Comparison of ENCODE assay signal across 8 mouse cellular contexts in genomic region chr1:64616076-64616475, GRCm38 (mm10). TPM values are rescaled to one million over a fixed set of nuclear protein-coding genes. Genes with fewer than 3 reads are reported as not detected.
DNase-seq lines count a peak whose midpoint lies in the region; ATAC-seq and TF ChIP-seq lines count a peak whose summit lies in the region.

No protein-coding gene starts in this region.

- WGBS in kidney, embryonic 16.5 days, result 65% methylated on average over 6 of the region's 6 CpGs
- WGBS in embryonic facial prominence, embryonic 10.5 days, result 76% methylated on average over 6 of the region's 6 CpGs
- WGBS in midbrain, postnatal 0 days, result 59% methylated on average over 6 of the region's 6 CpGs

- no peak for TF ChIP-seq CTCF in midbrain, postnatal 0 days (IDR thresholded peaks at IDR 0.05)

- peak overlapping the region; percentile 93; the same call in 1 of the 2 replicates for H3K9ac ChIP-seq in kidney, embryonic 16.5 days (replicated peaks; ENCODE audit: low read length)
- H3K9ac ChIP-seq in midbrain, postnatal 0 days (replicated peaks; ENCODE audit: low read length, poor library complexity, severe bottlenecking), result peak overlapping the region; percentile 95

- H3K27me3 ChIP-seq in kidney, embryonic 16.5 days (ENCODE audit: insufficient read depth, low read length), result no peaks in the 10 kb centered on the region
- no peaks in the 10 kb centered on the region for H3K27me3 ChIP-seq in embryonic facial prominence, embryonic 10.5 days (replicated peaks; ENCODE audit: low read depth, poor library complexity, severe bottlenecking)
- no peaks in the 10 kb centered on the region for H3K27me3 ChIP-seq in midbrain, postnatal 0 days (ENCODE audit: insufficient read depth, low read length)

- ATAC-seq in kidney, embryonic 16.5 days (ENCODE audit: low FRiP score, low TSS enrichment), result no peak
- ATAC-seq in midbrain, postnatal 0 days (ENCODE audit: low FRiP score), result no peak
- no peak for ATAC-seq in cerebellum, adult (ENCODE audit: insufficient number of reproducible peaks, low FRiP score, low TSS enrichment)

- no peak overlapping the region for H3K27ac ChIP-seq in kidney, embryonic 16.5 days (ENCODE audit: low read length)
- H3K27ac ChIP-seq in embryonic facial prominence, embryonic 10.5 days (replicated peaks), result peak overlapping the region; percentile 97
- H3K27ac ChIP-seq in midbrain, postnatal 0 days (ENCODE audit: low read depth, low read length), result no peak overlapping the region

- peaks cover 4% of the 10 kb centered on the region for H3K36me3 ChIP-seq in kidney, embryonic 16.5 days (ENCODE audit: insufficient read depth, low read length)
- H3K36me3 ChIP-seq in embryonic facial prominence, embryonic 10.5 days (replicated peaks), result peaks cover 26% of the 10 kb centered on the region
- H3K36me3 ChIP-seq in midbrain, postnatal 0 days (ENCODE audit: insufficient read depth, low read length), result 0 out of 2 replicates have a peak, but pooled peaks cover 5% of the 10 kb centered on the region

- H3K4me2 ChIP-seq in kidney, embryonic 16.5 days (replicated peaks; ENCODE audit: low read depth, low read length), result peak overlapping the region; percentile 67
- H3K4me2 ChIP-seq in midbrain, postnatal 0 days (ENCODE audit: low read depth, low read length, poor library complexity, severe bottlenecking), result peak overlapping the region; percentile 74

- no peaks in the 10 kb centered on the region for H3K9me3 ChIP-seq in kidney, embryonic 16.5 days (ENCODE audit: low read length)
- H3K9me3 ChIP-seq in embryonic facial prominence, embryonic 10.5 days, result no peaks in the 10 kb centered on the region
- no peaks in the 10 kb centered on the region for H3K9me3 ChIP-seq in midbrain, postnatal 0 days (ENCODE audit: low read length)

- H3K4me1 ChIP-seq in kidney, embryonic 16.5 days (ENCODE audit: insufficient read depth, low read length), result peaks cover 27% of the 10 kb centered on the region
- peaks cover 34% of the 10 kb centered on the region for H3K4me1 ChIP-seq in embryonic facial prominence, embryonic 10.5 days
- H3K4me1 ChIP-seq in midbrain, postnatal 0 days (ENCODE audit: insufficient read depth, low read length), result peaks cover 14% of the 10 kb centered on the region

- DNase-seq in kidney, adult 18-20 months, result no peak
- DNase-seq in embryonic facial prominence, embryonic 10.5 days (ENCODE audit: low spot score), result no peak
- DNase-seq in induced T-regulatory cell, adult 2 months (ENCODE audit: low read depth), result peak; percentile 55
- DNase-seq in midbrain, postnatal 0 days (ENCODE audit: low spot score), result no peak
- no peak for DNase-seq in ovary, postnatal 10 days (ENCODE audit: low spot score)
- no peak for DNase-seq in adipocyte (ENCODE audit: low spot score)

- H3K4me3 ChIP-seq in kidney, embryonic 16.5 days (ENCODE audit: low read length), result peak overlapping the region; percentile 79
- peak overlapping the region; percentile 87 for H3K4me3 ChIP-seq in embryonic facial prominence, embryonic 10.5 days
- peak overlapping the region; percentile 86 for H3K4me3 ChIP-seq in midbrain, postnatal 0 days (ENCODE audit: low read depth, low read length)

RNA-seq across cellular contexts. Expression of gene Mettl21a, which starts 1.0 kb away (rescaled TPM):
- 21.5 and 22.0 TPM in 2 replicates for polyA plus RNA-seq in kidney, embryonic 16.5 days (2015; fragmentation: Nextera tagmentation; extraction: Ambion mirVana)
- polyA plus RNA-seq in embryonic facial prominence, embryonic 10.5 days (2016; fragmentation: Nextera tagmentation; extraction: Ambion mirVana), result 20.9 and 21.9 TPM in 2 replicates
- 9.4 and 12.1 TPM in 2 replicates for total RNA-seq in midbrain, postnatal 0 days (2014; rRNA removed)
- polyA plus RNA-seq in midbrain, postnatal 0 days (2015; fragmentation: Nextera tagmentation; extraction: Ambion mirVana), result 10.8 and 13.3 TPM in 2 replicates
